Mouse (Mus musculus): ENCODE results near the gene Dnajb4. TPM values are rescaled to one million over a fixed set of nuclear protein-coding genes. Genes with fewer than 3 reads are reported as not detected.
"Not testable (repeated sequence)": the region's sequence is repeated elsewhere in the genome, so short reads cannot be mapped to it uniquely, and the experiment has no call there.

Gene Dnajb4
- polyA plus RNA-seq, 1 experiment from 2014 or later = 26.4 TPM

DNA sequence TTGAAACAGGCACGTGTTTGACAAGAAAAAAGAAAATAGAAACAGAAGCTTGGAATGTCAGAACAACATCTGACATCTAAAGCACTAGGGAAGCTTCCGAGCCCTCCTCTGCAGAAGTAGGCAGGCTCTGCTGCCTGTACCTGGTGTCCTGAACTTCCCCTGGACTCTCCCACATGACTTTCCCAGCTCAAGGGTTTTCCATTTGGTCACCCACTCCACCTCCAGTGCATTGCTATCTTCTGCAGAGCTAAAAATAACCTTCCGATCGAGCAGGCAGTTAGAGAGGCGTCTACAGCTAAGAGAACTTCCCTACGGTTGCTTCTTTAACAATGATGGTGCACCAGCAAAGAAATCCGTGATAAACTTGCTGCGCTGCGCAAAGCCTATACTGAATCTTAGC lies 76.5 kb downstream of the Dnajb4 start:
- Histone ChIP-seq H3K9ac (ENCODE audit: low read length) (no peak overlapping the region), H3K4me2 (replicated peaks; ENCODE audit: low read depth) (no peak overlapping the region), H3K9me3 (ENCODE audit: control insufficient read depth, low read length) (no peaks in the 10 kb centered on the region), H3K36me3 (ENCODE audit: control insufficient read depth, insufficient read depth, low read length) (no peaks in the 10 kb centered on the region), H3K4me1 (replicated peaks; ENCODE audit: control insufficient read depth, insufficient read depth) (no peaks in the 10 kb centered on the region), H3K27me3 (ENCODE audit: control insufficient read depth, insufficient read depth, low read length) (no peaks in the 10 kb centered on the region), H3K4me3 (ENCODE audit: low read depth, low read length) (no peak overlapping the region), H3K27ac (replicated peaks) (no peak overlapping the region)
- TF ChIP-seq CTCF (IDR thresholded peaks at IDR 0.05; ENCODE audit: low read depth) = no peak
- DNase-seq (ENCODE audit: low spot score) (no peak), ATAC-seq (ENCODE audit: low FRiP score, low TSS enrichment) (no peak)
- WGBS = 63% methylated on average over 9 of the region's 9 CpGs

DNA sequence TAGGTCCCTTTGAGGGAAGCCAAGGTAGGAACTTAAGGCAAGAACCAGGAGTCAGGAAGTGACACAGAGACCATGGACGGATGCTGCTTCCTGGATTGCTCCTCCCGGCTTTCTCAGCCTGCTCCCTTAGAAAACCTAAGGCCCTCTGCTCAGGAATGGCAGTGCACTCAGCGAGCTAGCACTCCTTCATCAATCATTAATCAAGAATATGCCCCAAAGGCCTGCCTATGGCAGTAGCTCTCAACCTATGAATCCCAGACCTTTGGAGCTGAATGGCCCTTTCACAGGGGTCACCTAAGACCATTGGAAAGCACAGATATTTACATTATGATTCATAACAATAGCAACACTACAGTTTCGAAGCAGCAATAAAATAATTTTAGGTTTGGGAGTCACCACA lies 79.1 kb downstream of the Dnajb4 start:
- Histone ChIP-seq H3K36me3 (ENCODE audit: control insufficient read depth, insufficient read depth, low read length) (no peaks in the 10 kb centered on the region), H3K9ac (ENCODE audit: low read length) (no peak overlapping the region), H3K4me3 (ENCODE audit: low read depth, low read length) (no peak overlapping the region), H3K9me3 (ENCODE audit: control insufficient read depth, low read length) (no peaks in the 10 kb centered on the region), H3K4me1 (replicated peaks; ENCODE audit: control insufficient read depth, insufficient read depth) (no peaks in the 10 kb centered on the region), H3K4me2 (replicated peaks; ENCODE audit: low read depth) (no peak overlapping the region), H3K27ac (replicated peaks) (no peak overlapping the region), H3K27me3 (ENCODE audit: control insufficient read depth, insufficient read depth, low read length) (no peaks in the 10 kb centered on the region)
- TF ChIP-seq CTCF (IDR thresholded peaks at IDR 0.05; ENCODE audit: low read depth) = no peak
- no peak for TF ChIP-seq EP300 (optimal IDR thresholded peaks at IDR 0.05)
- ATAC-seq (ENCODE audit: low FRiP score, low TSS enrichment) = no peak
- 76% methylated on average over 4 of the region's 4 CpGs for WGBS
- DNase-seq (ENCODE audit: low spot score) = no peak

GRCm38 (mm10) chr3:152129426-152129825 lies 80.7 kb downstream of the Dnajb4 start:
- not testable (repeated sequence) for H3K27ac ChIP-seq (replicated peaks); H3K4me2 ChIP-seq (replicated peaks; ENCODE audit: low read depth); H3K4me3 ChIP-seq (ENCODE audit: low read depth, low read length); H3K27me3 ChIP-seq (ENCODE audit: control insufficient read depth, insufficient read depth, low read length); H3K36me3 ChIP-seq (ENCODE audit: control insufficient read depth, insufficient read depth, low read length); H3K9me3 ChIP-seq (ENCODE audit: control insufficient read depth, low read length); H3K4me1 ChIP-seq (replicated peaks; ENCODE audit: control insufficient read depth, insufficient read depth); H3K9ac ChIP-seq (ENCODE audit: low read length); ATAC-seq (ENCODE audit: low FRiP score, low TSS enrichment); DNase-seq (ENCODE audit: low spot score)
- WGBS = 88% methylated on average over 4 of the region's 4 CpGs

- Histone ChIP-seq H3K27me3 (ENCODE audit: control insufficient read depth, insufficient read depth, low read length) (no peaks in the 10 kb centered on the region), H3K9ac (ENCODE audit: low read length) (no peak overlapping the region), H3K36me3 (ENCODE audit: control insufficient read depth, insufficient read depth, low read length) (no peaks in the 10 kb centered on the region), H3K4me3 (ENCODE audit: low read depth, low read length) (no peak overlapping the region), H3K27ac (replicated peaks) (no peak overlapping the region), H3K4me2 (replicated peaks; ENCODE audit: low read depth) (no peak overlapping the region), H3K9me3 (ENCODE audit: control insufficient read depth, low read length) (no peaks in the 10 kb centered on the region), H3K4me1 (replicated peaks; ENCODE audit: control insufficient read depth, insufficient read depth) (no peaks in the 10 kb centered on the region)
- TF ChIP-seq EP300 (optimal IDR thresholded peaks at IDR 0.05) (no peak), CTCF (IDR thresholded peaks at IDR 0.05; ENCODE audit: low read depth) (no peak)
- ATAC-seq (ENCODE audit: low FRiP score, low TSS enrichment) = no peak
- 72% methylated on average over 7 of the region's 7 CpGs for WGBS
- DNase-seq (ENCODE audit: low spot score) = peak; percentile 8
Observed at GRCm38 (mm10) chr3:152128631-152129030, 81.5 kb downstream of the Dnajb4 start.

Other genes starting within 250 kb of the Dnajb4 start
- 76.1 and 82.5 TPM in 2 replicates for gene Gipc2, start 44.1 kb downstream of the Dnajb4 start, polyA plus RNA-seq (2015; fragmentation: Nextera tagmentation; extraction: Ambion mirVana)
- gene Fubp1, start 120 bp upstream of the Dnajb4 start, polyA plus RNA-seq (2015; fragmentation: Nextera tagmentation; extraction: Ambion mirVana) = 60.2 and 60.5 TPM in 2 replicates
- 29.8 and 37.9 TPM in 2 replicates for gene Nexn, start 56.0 kb upstream of the Dnajb4 start, polyA plus RNA-seq (2015; fragmentation: Nextera tagmentation; extraction: Ambion mirVana)
- 3.5 and 3.6 TPM in 2 replicates for gene Miga1, start 130.1 kb upstream of the Dnajb4 start, polyA plus RNA-seq (2015; fragmentation: Nextera tagmentation; extraction: Ambion mirVana)
- gene Usp33, start 136.2 kb upstream of the Dnajb4 start, polyA plus RNA-seq (2015; fragmentation: Nextera tagmentation; extraction: Ambion mirVana) = 15.7 and 16.1 TPM in 2 replicates
- gene Zzz3, start 185.2 kb upstream of the Dnajb4 start, polyA plus RNA-seq (2015; fragmentation: Nextera tagmentation; extraction: Ambion mirVana) = 19.0 and 22.8 TPM in 2 replicates